Mouse (Mus musculus): Measurements from ENCODE around the gene Rufy4. TPM values are rescaled to one million over a fixed set of nuclear protein-coding genes. Genes with fewer than 3 reads are reported as not detected.
"Not testable (repeated sequence)": the region's sequence is repeated elsewhere in the genome, so short reads cannot be mapped to it uniquely, and the experiment has no call there.

The Rufy4 gene
- polyA plus RNA-seq, 1 experiment from 2014 or later, result 0.15 TPM

GRCm38 (mm10) chr1:74153461-74154184 lies 28.3 kb downstream of the Rufy4 start, which contains the start of gene Cxcr2:
TSS of gene Cxcr2 (plus strand) at chr1:74153989.
- Histone ChIP-seq H3K27ac (no peak within 1 kb of the TSS), H3K9me3 (no peaks in the 10 kb centered on the region), H3K9ac (replicated peaks) (no peak within 1 kb of the TSS), H3K4me1 (replicated peaks) (no peaks in the 10 kb centered on the region), H3K4me2 (no peak within 1 kb of the TSS), H3K36me3 (no peaks in the 10 kb centered on the region), H3K27me3 (no peaks in the 10 kb centered on the region; the same call in 1 of the 2 replicates), H3K4me3 (replicated peaks) (no peak within 1 kb of the TSS)
- ATAC-seq (ENCODE audit: insufficient number of reproducible peaks, insufficient read depth, low FRiP score, low TSS enrichment, low read depth), result no peak
- 66% methylated on average over 8 of the region's 8 CpGs for WGBS

- H3K27me3 ChIP-seq, result no peaks in the 10 kb centered on the region; the same call in 1 of the 2 replicates
- H3K4me3 ChIP-seq (replicated peaks), result no peak overlapping the region
- no peak for ATAC-seq (ENCODE audit: insufficient number of reproducible peaks, insufficient read depth, low FRiP score, low TSS enrichment, low read depth)
- H3K36me3 ChIP-seq, result no peaks in the 10 kb centered on the region
- no peaks in the 10 kb centered on the region for H3K9me3 ChIP-seq
- 86% methylated on average over 6 of the region's 6 CpGs for WGBS
- no peak overlapping the region for H3K9ac ChIP-seq (replicated peaks)
- H3K4me1 ChIP-seq (replicated peaks), result no peaks in the 10 kb centered on the region
- no peak overlapping the region for H3K27ac ChIP-seq
- no peak overlapping the region for H3K4me2 ChIP-seq
Measured at GRCm38 (mm10) chr1:74155435-74156012, 30.2 kb downstream of the Rufy4 start.

- Histone ChIP-seq H3K36me3 (no peaks in the 10 kb centered on the region), H3K9me3 (no peaks in the 10 kb centered on the region), H3K4me2 (no peak overlapping the region), H3K4me1 (replicated peaks) (no peaks in the 10 kb centered on the region), H3K27ac (no peak overlapping the region), H3K9ac (replicated peaks) (no peak overlapping the region), H3K4me3 (replicated peaks) (no peak overlapping the region), H3K27me3 (no peaks in the 10 kb centered on the region; the same call in 1 of the 2 replicates)
- ATAC-seq (ENCODE audit: insufficient number of reproducible peaks, insufficient read depth, low FRiP score, low TSS enrichment, low read depth), result no peak
- 88% methylated on average over 14 of the region's 14 CpGs for WGBS
Measured at GRCm38 (mm10) chr1:74156381-74156910, 31.1 kb downstream of the Rufy4 start.

GRCm38 (mm10) chr1:74159613-74160012 lies 34.3 kb downstream of the Rufy4 start:
- H3K4me2 ChIP-seq; H3K27ac ChIP-seq; H3K27me3 ChIP-seq; H3K9me3 ChIP-seq; H3K4me1 ChIP-seq (replicated peaks); ATAC-seq (ENCODE audit: insufficient number of reproducible peaks, insufficient read depth, low FRiP score, low TSS enrichment, low read depth); H3K36me3 ChIP-seq; H3K4me3 ChIP-seq (replicated peaks); H3K9ac ChIP-seq (replicated peaks): not testable (repeated sequence)
- 80% methylated on average over 5 of the region's 5 CpGs for WGBS

GRCm38 (mm10) chr1:74160036-74160435 lies 34.7 kb downstream of the Rufy4 start:
- Histone ChIP-seq H3K4me2 (no peak overlapping the region), H3K36me3 (no peaks in the 10 kb centered on the region), H3K27me3 (no peaks in the 10 kb centered on the region; the same call in 1 of the 2 replicates), H3K4me3 (replicated peaks) (no peak overlapping the region), H3K27ac (no peak overlapping the region), H3K9ac (replicated peaks) (no peak overlapping the region), H3K9me3 (no peaks in the 10 kb centered on the region), H3K4me1 (replicated peaks) (no peaks in the 10 kb centered on the region)
- ATAC-seq (ENCODE audit: insufficient number of reproducible peaks, insufficient read depth, low FRiP score, low TSS enrichment, low read depth), result no peak
- WGBS, result 60% methylated on average over 2 of the region's 2 CpGs

- no peak overlapping the region for H3K9ac ChIP-seq (replicated peaks)
- H3K36me3 ChIP-seq, result no peaks in the 10 kb centered on the region
- H3K27me3 ChIP-seq, result no peaks in the 10 kb centered on the region
- no peak overlapping the region for H3K27ac ChIP-seq
- no peaks in the 10 kb centered on the region for H3K4me1 ChIP-seq (replicated peaks)
- H3K9me3 ChIP-seq, result no peaks in the 10 kb centered on the region
- H3K4me3 ChIP-seq (replicated peaks), result no peak overlapping the region
- ATAC-seq (ENCODE audit: insufficient number of reproducible peaks, insufficient read depth, low FRiP score, low TSS enrichment, low read depth), result no peak
- 81% methylated on average over 5 of the region's 5 CpGs for WGBS
- no peak overlapping the region for H3K4me2 ChIP-seq
Measured at GRCm38 (mm10) chr1:74167136-74167535, 41.8 kb downstream of the Rufy4 start.

GRCm38 (mm10) chr1:74169721-74170120 lies 44.4 kb downstream of the Rufy4 start:
- Histone ChIP-seq H3K9ac (replicated peaks) (no peak overlapping the region), H3K4me2 (no peak overlapping the region), H3K4me3 (replicated peaks) (no peak overlapping the region), H3K9me3 (no peaks in the 10 kb centered on the region), H3K4me1 (replicated peaks) (no peaks in the 10 kb centered on the region), H3K27ac (no peak overlapping the region), H3K36me3 (no peaks in the 10 kb centered on the region), H3K27me3 (no peaks in the 10 kb centered on the region)
- no peak for ATAC-seq (ENCODE audit: insufficient number of reproducible peaks, insufficient read depth, low FRiP score, low TSS enrichment, low read depth)
- WGBS, result 89% methylated on average over 3 of the region's 3 CpGs

GRCm38 (mm10) chr1:74172722-74173121 lies 47.4 kb downstream of the Rufy4 start:
- H3K9me3 ChIP-seq, result no peaks in the 10 kb centered on the region
- no peaks in the 10 kb centered on the region for H3K36me3 ChIP-seq
- H3K27ac ChIP-seq, result no peak overlapping the region
- WGBS, result 75% methylated on average over 3 of the region's 3 CpGs
- no peak overlapping the region for H3K9ac ChIP-seq (replicated peaks)
- no peak overlapping the region for H3K4me2 ChIP-seq
- H3K27me3 ChIP-seq, result no peaks in the 10 kb centered on the region
- no peak for ATAC-seq (ENCODE audit: insufficient number of reproducible peaks, insufficient read depth, low FRiP score, low TSS enrichment, low read depth)
- H3K4me1 ChIP-seq (replicated peaks), result no peaks in the 10 kb centered on the region
- H3K4me3 ChIP-seq (replicated peaks), result no peak overlapping the region

- H3K27me3 ChIP-seq, result no peaks in the 10 kb centered on the region
- H3K9ac ChIP-seq (replicated peaks), result no peak overlapping the region
- H3K27ac ChIP-seq, result no peak overlapping the region
- H3K4me1 ChIP-seq (replicated peaks), result 0 out of 2 replicates have a peak, but pooled peaks cover 2% of the 10 kb centered on the region
- 81% methylated on average over 4 of the region's 4 CpGs for WGBS
- H3K36me3 ChIP-seq, result no peaks in the 10 kb centered on the region
- H3K4me2 ChIP-seq, result no peak overlapping the region
- H3K9me3 ChIP-seq, result no peaks in the 10 kb centered on the region
- no peak for ATAC-seq (ENCODE audit: insufficient number of reproducible peaks, insufficient read depth, low FRiP score, low TSS enrichment, low read depth)
- no peak overlapping the region for H3K4me3 ChIP-seq (replicated peaks)
Measured at GRCm38 (mm10) chr1:74175731-74176130, 50.4 kb downstream of the Rufy4 start.

- no peak overlapping the region for H3K9ac ChIP-seq (replicated peaks)
- no peak overlapping the region for H3K27ac ChIP-seq
- no peak overlapping the region for H3K4me3 ChIP-seq (replicated peaks)
- H3K9me3 ChIP-seq, result no peaks in the 10 kb centered on the region
- H3K36me3 ChIP-seq, result no peaks in the 10 kb centered on the region
- WGBS, result 87% methylated on average over 3 of the region's 3 CpGs
- H3K4me2 ChIP-seq, result no peak overlapping the region
- H3K27me3 ChIP-seq, result no peaks in the 10 kb centered on the region
- 0 out of 2 replicates have a peak, but pooled peaks cover 5% of the 10 kb centered on the region for H3K4me1 ChIP-seq (replicated peaks)
- ATAC-seq (ENCODE audit: insufficient number of reproducible peaks, insufficient read depth, low FRiP score, low TSS enrichment, low read depth), result no peak
Measured at GRCm38 (mm10) chr1:74178618-74179017, 53.3 kb downstream of the Rufy4 start.

- no peak overlapping the region for H3K27ac ChIP-seq
- no peaks in the 10 kb centered on the region for H3K36me3 ChIP-seq
- no peak overlapping the region for H3K9ac ChIP-seq (replicated peaks)
- H3K4me2 ChIP-seq, result no peak overlapping the region
- WGBS, result 50% methylated on average over 9 of the region's 9 CpGs
- H3K9me3 ChIP-seq, result no peaks in the 10 kb centered on the region
- no peaks in the 10 kb centered on the region for H3K27me3 ChIP-seq
- no peak overlapping the region for H3K4me3 ChIP-seq (replicated peaks)
- H3K4me1 ChIP-seq (replicated peaks), result 0 out of 2 replicates have a peak, but pooled peaks cover 5% of the 10 kb centered on the region
- no peak for ATAC-seq (ENCODE audit: insufficient number of reproducible peaks, insufficient read depth, low FRiP score, low TSS enrichment, low read depth)
Measured at GRCm38 (mm10) chr1:74179624-74180408, 54.5 kb downstream of the Rufy4 start.

Data from limb, embryonic 12.5 days (tissue).